Mouse (Mus musculus): Measurements from ENCODE around the gene Pitpnb. TPM values are rescaled to one million over a fixed set of nuclear protein-coding genes. Genes with fewer than 3 reads are reported as not detected.

Gene Pitpnb
- polyA plus RNA-seq, 1 experiment, result 41.9 TPM

DNA sequence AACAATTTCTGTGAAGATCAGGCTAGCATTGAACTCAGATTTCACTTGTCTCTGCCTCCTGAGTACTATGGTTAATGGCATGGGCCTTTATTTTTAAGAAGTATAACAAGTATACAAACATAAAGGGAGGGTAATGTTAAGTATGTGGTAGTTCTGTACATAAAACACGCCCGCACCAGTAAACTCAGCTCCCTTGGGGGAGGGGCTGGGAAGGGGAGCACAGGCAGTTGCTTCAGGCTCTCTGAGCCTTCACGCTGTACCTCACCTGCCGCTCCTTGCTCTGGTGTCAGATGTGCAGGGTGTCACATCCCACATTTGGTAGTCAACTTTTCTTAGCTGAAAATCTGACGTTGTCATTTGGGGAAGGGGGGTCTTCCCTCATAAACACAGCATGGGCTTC, 35.6 kb downstream of the Pitpnb start:
- H3K4me1 ChIP-seq (ENCODE audit: control insufficient read depth, insufficient read depth, low read length), result no peaks in the 10 kb centered on the region
- no peak overlapping the region for H3K27ac ChIP-seq (ENCODE audit: insufficient read depth, low read depth, low read length)
- TF ChIP-seq POLR2A (IDR thresholded peaks at IDR 0.05; ENCODE audit: borderline replicate concordance, low read depth, low read length), result no peak
- no peak for TF ChIP-seq CTCF (IDR thresholded peaks at IDR 0.05; ENCODE audit: low read depth, low read length)
- no peak overlapping the region for H3K4me3 ChIP-seq (ENCODE audit: insufficient read depth, low read length)

DNA sequence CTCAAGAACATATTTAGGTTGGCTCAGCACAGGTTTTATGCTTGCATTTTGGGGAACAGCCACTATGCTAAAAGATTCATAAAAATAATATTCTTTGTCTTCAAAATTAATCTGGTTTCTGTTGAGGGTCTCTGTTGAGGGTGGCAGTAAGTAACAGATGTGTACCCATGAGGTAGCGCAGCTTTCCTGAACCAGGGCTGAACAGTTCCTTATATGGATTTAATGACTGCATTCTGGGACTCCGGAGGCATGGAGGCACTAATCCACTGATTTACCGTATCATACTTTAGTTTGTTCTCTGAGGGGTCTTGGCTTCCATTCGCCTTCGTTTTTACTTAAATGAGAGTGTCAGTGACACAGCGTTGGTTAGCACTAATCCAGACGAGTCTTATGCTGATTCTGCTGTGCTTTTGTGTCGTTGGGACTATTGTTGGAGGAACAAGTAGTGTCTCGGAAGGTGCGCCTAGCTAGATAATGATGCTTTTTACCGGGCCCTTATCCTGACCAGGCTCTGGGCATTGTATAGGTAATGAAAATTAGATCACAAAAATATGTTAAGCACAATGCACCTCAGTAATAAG, 37.5 kb downstream of the Pitpnb start:
- H3K27ac ChIP-seq (ENCODE audit: insufficient read depth, low read depth, low read length), result no peak overlapping the region
- TF ChIP-seq CTCF (IDR thresholded peaks at IDR 0.05; ENCODE audit: low read depth, low read length) (no peak), POLR2A (IDR thresholded peaks at IDR 0.05; ENCODE audit: borderline replicate concordance, low read depth, low read length) (no peak)
- no peaks in the 10 kb centered on the region for H3K4me1 ChIP-seq (ENCODE audit: control insufficient read depth, insufficient read depth, low read length)
- H3K4me3 ChIP-seq (ENCODE audit: insufficient read depth, low read length), result no peak overlapping the region

DNA sequence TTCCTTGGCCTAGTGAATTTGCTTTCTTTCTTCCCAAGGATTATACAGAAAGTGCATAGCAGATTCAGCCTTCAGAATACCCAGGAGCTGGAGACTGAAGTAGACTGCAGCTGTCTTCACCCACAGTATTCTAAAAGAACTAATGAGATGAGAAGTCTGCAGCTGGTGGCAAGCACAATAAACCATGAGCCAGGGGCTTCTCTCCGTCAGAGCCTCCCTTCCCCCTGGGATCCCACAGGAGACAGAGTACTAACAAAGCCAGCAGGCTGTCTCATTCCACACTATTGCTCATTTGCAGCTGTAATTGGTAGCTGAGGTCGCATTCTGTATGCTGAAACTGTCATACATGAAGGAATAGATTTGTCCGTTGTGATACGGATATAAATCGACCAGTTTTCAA, 38.0 kb downstream of the Pitpnb start:
- no peaks in the 10 kb centered on the region for H3K4me1 ChIP-seq (ENCODE audit: control insufficient read depth, insufficient read depth, low read length)
- no peak overlapping the region for H3K27ac ChIP-seq (ENCODE audit: insufficient read depth, low read depth, low read length)
- H3K4me3 ChIP-seq (ENCODE audit: insufficient read depth, low read length), result no peak overlapping the region
- no peak for TF ChIP-seq POLR2A (IDR thresholded peaks at IDR 0.05; ENCODE audit: borderline replicate concordance, low read depth, low read length)
- TF ChIP-seq CTCF (IDR thresholded peaks at IDR 0.05; ENCODE audit: low read depth, low read length), result no peak

DNA sequence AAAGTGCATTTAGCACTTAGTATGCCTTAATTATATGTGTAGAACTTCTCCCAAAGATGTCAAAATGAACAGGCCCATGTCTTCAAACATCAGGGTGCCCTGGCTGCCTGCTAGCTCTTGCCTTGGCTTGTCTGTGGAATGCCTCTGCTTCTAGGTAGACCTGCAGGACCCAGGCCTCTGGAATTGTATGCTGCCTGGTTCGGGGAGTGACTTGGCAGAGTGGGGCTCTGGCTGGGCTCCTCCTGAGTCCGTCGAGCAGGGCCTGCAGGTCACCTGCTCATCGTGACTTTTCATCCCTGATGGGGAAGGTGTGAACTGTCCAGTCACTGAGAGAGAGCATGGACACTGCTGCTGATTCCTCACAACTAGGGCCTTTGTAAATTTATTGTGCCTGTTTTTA, 45.1 kb downstream of the Pitpnb start:
- Histone ChIP-seq H3K4me3 (ENCODE audit: insufficient read depth, low read length) (no peak overlapping the region), H3K27ac (ENCODE audit: insufficient read depth, low read depth, low read length) (no peak overlapping the region), H3K4me1 (ENCODE audit: control insufficient read depth, insufficient read depth, low read length) (no peaks in the 10 kb centered on the region)
- TF ChIP-seq CTCF (IDR thresholded peaks at IDR 0.05; ENCODE audit: low read depth, low read length) (no peak), POLR2A (IDR thresholded peaks at IDR 0.05; ENCODE audit: borderline replicate concordance, low read depth, low read length) (no peak)

DNA sequence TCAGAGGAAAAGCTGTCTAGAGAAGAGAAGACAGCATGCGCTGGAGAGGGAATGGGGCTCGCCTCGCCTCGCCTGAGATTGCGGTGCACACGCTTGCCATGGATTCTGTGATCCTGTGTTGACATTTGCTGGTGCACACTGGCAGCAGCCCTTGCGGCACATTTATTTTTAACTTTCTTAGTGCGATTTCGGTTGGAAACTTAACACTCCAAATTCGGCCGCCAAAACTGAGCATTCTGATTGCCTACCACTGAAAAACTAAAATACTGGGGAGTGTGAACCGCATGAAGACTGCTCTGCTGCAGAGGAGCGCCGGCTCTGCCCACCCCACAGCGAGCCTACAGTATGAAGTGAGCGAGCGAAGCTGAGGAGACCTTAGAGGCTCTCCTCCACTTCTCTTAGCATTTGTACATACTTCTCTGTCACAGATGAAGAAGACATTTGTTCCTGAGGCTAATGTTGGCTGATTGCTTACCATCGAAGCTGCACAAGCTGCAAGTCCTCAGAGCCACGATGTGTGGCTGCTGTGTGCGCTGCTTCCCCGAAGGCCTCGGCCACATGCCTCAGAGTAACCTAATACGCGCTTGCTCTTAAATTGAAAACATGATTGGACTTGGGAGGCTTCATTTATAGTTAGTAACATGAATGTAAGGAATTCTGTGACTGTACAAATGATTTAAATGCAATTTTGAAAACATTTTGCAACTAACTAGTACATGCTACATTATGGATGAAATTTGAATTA, 45.9 kb downstream of the Pitpnb start:
- Histone ChIP-seq H3K4me3 (ENCODE audit: insufficient read depth, low read length) (no peak overlapping the region), H3K4me1 (ENCODE audit: control insufficient read depth, insufficient read depth, low read length) (no peaks in the 10 kb centered on the region), H3K27ac (ENCODE audit: insufficient read depth, low read depth, low read length) (no peak overlapping the region)
- TF ChIP-seq CTCF (IDR thresholded peaks at IDR 0.05; ENCODE audit: low read depth, low read length) (no peak), POLR2A (IDR thresholded peaks at IDR 0.05; ENCODE audit: borderline replicate concordance, low read depth, low read length) (no peak)

DNA sequence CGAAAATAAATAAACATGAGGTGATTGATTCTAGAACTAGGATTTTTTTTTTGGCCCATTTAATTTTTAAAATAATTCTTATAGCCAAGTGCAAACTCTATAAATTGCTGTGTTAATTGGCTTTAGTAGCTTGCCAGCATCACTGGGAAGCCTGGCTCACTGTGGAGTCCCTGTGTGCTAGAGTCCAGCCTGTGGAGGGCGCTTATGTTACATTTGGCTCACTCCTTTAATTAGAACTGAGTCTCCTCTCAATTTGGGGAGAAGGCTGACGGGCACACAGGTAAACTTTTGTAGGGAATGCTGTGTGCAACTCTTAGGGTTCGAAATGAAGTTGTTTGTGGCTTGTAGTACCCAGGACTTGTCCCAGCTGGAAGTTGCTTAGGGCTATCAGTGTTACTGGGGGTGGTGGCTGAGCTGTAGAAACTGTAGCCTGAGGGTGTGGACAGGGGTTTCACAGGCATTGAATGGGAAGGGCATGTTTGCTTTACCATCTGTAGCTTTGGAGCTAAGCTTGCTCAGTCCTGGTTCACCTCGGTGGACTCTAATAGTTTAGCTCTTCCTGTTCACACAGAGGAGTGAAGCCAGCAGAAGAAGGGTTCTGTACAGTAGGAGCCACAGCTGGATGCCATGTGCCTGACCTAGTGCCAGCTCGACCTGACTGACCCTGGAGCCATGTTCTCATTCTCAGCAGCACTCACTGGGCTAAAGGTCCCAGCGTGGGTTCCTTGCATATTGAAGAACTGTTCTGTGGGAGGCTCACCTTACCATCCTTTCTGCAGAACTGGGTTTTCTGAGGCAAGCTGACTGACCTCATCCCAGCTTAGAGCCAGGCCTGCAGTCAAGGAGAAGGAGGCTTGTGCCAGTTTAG, 47.8 kb downstream of the Pitpnb start:
- TF ChIP-seq POLR2A (IDR thresholded peaks at IDR 0.05; ENCODE audit: borderline replicate concordance, low read depth, low read length) (no peak), CTCF (IDR thresholded peaks at IDR 0.05; ENCODE audit: low read depth, low read length) (no peak)
- no peaks in the 10 kb centered on the region for H3K4me1 ChIP-seq (ENCODE audit: control insufficient read depth, insufficient read depth, low read length)
- no peak overlapping the region for H3K27ac ChIP-seq (ENCODE audit: insufficient read depth, low read depth, low read length)
- no peak overlapping the region for H3K4me3 ChIP-seq (ENCODE audit: insufficient read depth, low read length)

DNA sequence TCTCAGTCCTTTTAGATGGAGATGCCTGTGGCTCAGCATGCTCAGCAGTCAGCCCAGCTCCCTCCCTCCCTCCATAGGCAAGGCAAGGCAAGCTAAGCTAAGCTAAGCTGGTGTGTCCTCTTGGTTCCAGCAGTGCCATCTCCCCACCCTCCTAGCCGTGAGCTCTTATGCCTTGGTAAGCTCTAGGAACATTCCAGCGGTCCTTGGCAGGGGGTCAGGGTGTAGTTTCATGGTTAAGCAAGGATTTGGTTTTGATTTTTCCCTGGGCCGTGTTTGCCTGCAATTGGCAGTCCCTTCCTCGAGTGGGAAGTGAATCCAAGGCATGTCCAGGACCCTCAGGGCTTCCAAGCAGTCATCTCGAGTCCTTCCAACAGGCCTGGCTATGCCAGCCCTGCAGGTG, 52.8 kb downstream of the Pitpnb start:
- no peak overlapping the region for H3K27ac ChIP-seq (ENCODE audit: insufficient read depth, low read depth, low read length)
- TF ChIP-seq CTCF (IDR thresholded peaks at IDR 0.05; ENCODE audit: low read depth, low read length) (no peak), POLR2A (IDR thresholded peaks at IDR 0.05; ENCODE audit: borderline replicate concordance, low read depth, low read length) (no peak)
- H3K4me3 ChIP-seq (ENCODE audit: insufficient read depth, low read length), result no peak overlapping the region
- H3K4me1 ChIP-seq (ENCODE audit: control insufficient read depth, insufficient read depth, low read length), result no peaks in the 10 kb centered on the region

DNA sequence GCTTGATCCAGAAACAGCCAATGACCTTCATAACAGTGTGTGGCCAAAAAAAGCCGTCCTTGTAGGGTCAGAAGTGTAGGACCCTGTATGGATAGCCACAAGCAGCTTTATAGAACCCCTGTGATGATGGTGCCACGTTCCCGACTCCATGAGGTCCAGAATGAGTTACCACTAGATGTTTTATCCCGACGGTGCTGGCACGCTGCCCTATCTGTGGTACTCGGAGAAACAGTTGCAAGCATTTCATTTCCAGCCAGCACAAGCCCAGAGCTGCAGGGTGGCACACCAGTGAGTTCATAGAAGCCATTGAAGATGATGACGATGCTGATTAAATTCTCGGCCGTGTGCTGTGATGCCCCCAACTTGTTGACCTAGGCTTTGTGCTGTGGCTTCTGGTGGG, 60.3 kb downstream of the Pitpnb start:
- TF ChIP-seq POLR2A (IDR thresholded peaks at IDR 0.05; ENCODE audit: borderline replicate concordance, low read depth, low read length) (no peak), CTCF (IDR thresholded peaks at IDR 0.05; ENCODE audit: low read depth, low read length) (no peak)
- Histone ChIP-seq H3K27ac (ENCODE audit: insufficient read depth, low read depth, low read length) (no peak overlapping the region), H3K4me1 (ENCODE audit: control insufficient read depth, insufficient read depth, low read length) (no peaks in the 10 kb centered on the region; the same call in 1 of the 2 replicates), H3K4me3 (ENCODE audit: insufficient read depth, low read length) (no peak overlapping the region)

DNA sequence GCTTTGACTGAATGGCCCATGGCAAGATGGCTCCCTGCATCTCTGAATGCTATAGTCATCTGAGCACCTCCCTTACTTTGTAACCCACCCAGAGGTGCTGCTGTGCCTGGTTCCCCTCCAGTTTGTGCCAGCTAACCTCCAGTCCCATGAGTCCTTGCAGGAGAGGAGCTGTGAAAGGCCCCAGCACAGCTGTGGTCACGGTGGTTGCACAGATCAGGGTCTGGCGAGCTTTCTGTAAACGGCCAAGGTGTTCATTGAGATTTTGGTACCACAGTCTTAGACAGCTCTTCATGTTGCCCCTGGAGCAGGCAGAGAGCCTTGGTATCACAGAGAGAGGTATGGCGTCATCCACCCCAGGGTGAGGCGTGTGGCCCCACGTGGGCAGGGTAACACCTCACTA, 60.9 kb downstream of the Pitpnb start:
- H3K4me3 ChIP-seq (ENCODE audit: insufficient read depth, low read length), result no peak overlapping the region
- H3K4me1 ChIP-seq (ENCODE audit: control insufficient read depth, insufficient read depth, low read length), result peaks cover 4% of the 10 kb centered on the region; the same call in 1 of the 2 replicates
- no peak for TF ChIP-seq POLR2A (IDR thresholded peaks at IDR 0.05; ENCODE audit: borderline replicate concordance, low read depth, low read length)
- TF ChIP-seq CTCF (IDR thresholded peaks at IDR 0.05; ENCODE audit: low read depth, low read length), result no peak
- no peak overlapping the region for H3K27ac ChIP-seq (ENCODE audit: insufficient read depth, low read depth, low read length)
